Mouse (Mus musculus) urinary bladder, adult 2 months (tissue): ENCODE results near the gene Slc35g1. TPM values are rescaled to one million over a fixed set of nuclear protein-coding genes. Genes with fewer than 3 reads are reported as not detected.

Source experiments
- polyA plus RNA-seq: library from polyadenylated mRNA; depleted of rRNA; stranded (reverse); fragments of >200 nt; gene quantifications from 2 replicates; pipeline ENCODE4 v1.2.3, GENCODE M21; 2012; rRNA removed

Gene Slc35g1
- polyA plus RNA-seq, 1 experiment = 36.8 TPM

Other genes starting within 250 kb of the Slc35g1 start
- gene Fra10ac1, start 171.8 kb upstream of the Slc35g1 start, polyA plus RNA-seq = 18.4 and 21.1 TPM in 2 replicates
- gene Lgi1, start 131.4 kb upstream of the Slc35g1 start, polyA plus RNA-seq = 1.0 and 1.4 TPM in 2 replicates
- 15.5 and 16.2 TPM in 2 replicates for gene Plce1, start 85.1 kb downstream of the Slc35g1 start, polyA plus RNA-seq